23 mouse cellular contexts compared by ENCODE assay signal in the genomic region with DNA sequence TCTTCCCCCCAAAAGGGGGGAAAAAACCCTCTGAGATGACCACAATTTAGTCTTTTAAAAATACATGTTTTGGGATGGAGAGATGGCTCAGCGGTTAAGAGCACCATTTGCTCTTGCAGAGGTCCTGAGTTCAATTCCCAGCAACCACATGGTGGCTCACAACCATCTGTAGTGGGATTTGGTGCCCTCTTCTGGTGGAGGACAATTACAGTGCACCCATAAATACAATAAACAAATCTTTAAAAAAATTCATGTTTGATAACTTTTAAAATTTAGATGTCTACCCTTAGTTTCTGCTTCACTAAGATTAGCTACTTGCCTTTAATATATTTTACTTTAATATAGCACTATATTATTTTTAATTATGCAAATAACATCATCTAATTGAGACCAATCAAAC. TPM values are rescaled to one million over a fixed set of nuclear protein-coding genes. Genes with fewer than 3 reads are reported as not detected.
DNase-seq lines count a peak whose midpoint lies in the region; TF ChIP-seq lines count a peak whose summit lies in the region.
"Had no signal": no experiment of that assay in that cellular context is flagged by ENCODE, and none has a peak within 500 bp of the region (broad histone marks: within the 10 kb centered on the region; RNA-seq: fewer than 3 reads in every experiment).

No protein-coding gene starts in this region.

- DNase-seq in heart, adult 2 months: no peak
- no peak for DNase-seq in heart, adult 18-20 months
- DNase-seq in left cerebral cortex, adult 2 months (ENCODE audit: extremely low spot score in 1 of 2, low spot score in 2 of 2): no peak
- DNase-seq in left cerebral cortex, postnatal 14 days (ENCODE audit: low spot score in 2 of 2): no peak
- peak; percentile 21 for DNase-seq in A20 (ENCODE audit: low read depth, low spot score)
- peak; percentile 9 for DNase-seq in induced T-regulatory cell, adult 2 months (ENCODE audit: low read depth)
- DNase-seq in layer of hippocampus, adult 9-11 months: no peak
- DNase-seq: adrenal gland, adult 2 months; cerebellum, adult 9-10 months; gastrocnemius, postnatal 14 days; left cerebral cortex, postnatal 4 days; liver, embryonic 13.5 days; midbrain, embryonic 14.5 days; spleen, adult 18-20 months; thymus, postnatal 36 days had no signal

- intact Hi-C loops in heart, adult 2 months (cut with DNase I): no loop called here
- intact Hi-C loops in left cerebral cortex, adult 2 months (cut with DNase I): no loop called here
- intact Hi-C loops in left cerebral cortex, postnatal 14 days (cut with DNase I): no loop called here

- H3K36me3 ChIP-seq in heart, adult 2 months (ENCODE audit: control insufficient read depth, insufficient read depth, low read length): no peaks in the 10 kb centered on the region
- H3K36me3 ChIP-seq: embryonic facial prominence, embryonic 10.5 days; heart, embryonic 15.5 days; hindbrain, embryonic 10.5 days; kidney, embryonic 15.5 days had no signal

- H3K4me1 ChIP-seq in heart, adult 2 months (ENCODE audit: control insufficient read depth, insufficient read depth, low read length): peaks cover 4% of the 10 kb centered on the region; the same call in 1 of the 2 replicates
- H3K4me1 ChIP-seq: kidney, embryonic 15.5 days had no signal

- no peak overlapping the region for H3K4me3 ChIP-seq in heart, adult 2 months
- H3K4me3 ChIP-seq in left cerebral cortex, adult 2 months: no peak overlapping the region
- H3K4me3 ChIP-seq: embryonic facial prominence, embryonic 10.5 days; heart, embryonic 15.5 days; hindbrain, embryonic 10.5 days; kidney, embryonic 15.5 days; liver, embryonic 13.5 days; myocyte had no signal

- no peaks in the 10 kb centered on the region for H3K79me2 ChIP-seq in heart, adult 2 months (replicated peaks; ENCODE audit: control insufficient read depth, insufficient read depth, low read length)

- H3K27me3 ChIP-seq in heart, adult 2 months (ENCODE audit: control insufficient read depth, insufficient read depth, low read length): no peaks in the 10 kb centered on the region
- H3K27me3 ChIP-seq: heart, embryonic 15.5 days; kidney, embryonic 15.5 days; liver, embryonic 13.5 days had no signal

- no peak for TF ChIP-seq POLR2A in heart, adult 2 months (IDR thresholded peaks at IDR 0.05; ENCODE audit: insufficient read depth, low read depth, low read length)

- H3K27ac ChIP-seq in heart, adult 2 months: no peak overlapping the region
- no peak overlapping the region for H3K27ac ChIP-seq in left cerebral cortex, adult 2 months
- H3K27ac ChIP-seq: embryonic facial prominence, embryonic 10.5 days; heart, embryonic 15.5 days; hindbrain, embryonic 10.5 days; kidney, embryonic 15.5 days; liver, embryonic 13.5 days had no signal

- 88% methylated on average over 1 of the region's 1 CpGs for WGBS in heart, adult 2 months

- no peak overlapping the region for H3K9ac ChIP-seq in heart, adult 2 months (ENCODE audit: low read depth, low read length)
- H3K9ac ChIP-seq: heart, embryonic 15.5 days; kidney, embryonic 15.5 days; liver, embryonic 13.5 days had no signal

- TF ChIP-seq CTCF in heart, adult 2 months (IDR thresholded peaks at IDR 0.05): peak; percentile 42
- TF ChIP-seq CTCF in left cerebral cortex, adult 2 months (IDR thresholded peaks at IDR 0.05): peak; percentile 22

- no peak for TF ChIP-seq EP300 in heart, adult 2 months (IDR thresholded peaks at IDR 0.05; ENCODE audit: insufficient read depth, low read depth, low read length)

RNA-seq across cellular contexts. Expression of a gene that starts 43.7 kb away (rescaled TPM):
- not detected for total RNA-seq in heart, adult 2 months (2021)
- polyA plus RNA-seq in heart, adult 2 months (2012; rRNA removed): 0.04 and 0.38 TPM in 2 replicates
- not detected for total RNA-seq in heart, adult 18-20 months (2021)
- under 1 TPM in 1 of 2 experiments, not detected in 1; 0.11 TPM for total RNA-seq in left cerebral cortex, adult 2 months (2021)
- total RNA-seq in left cerebral cortex, postnatal 14 days (2021): not detected
- total RNA-seq: common myeloid progenitor, adult 5-6 weeks; gastrocnemius, postnatal 14 days; heart, adult 8-10 months had no signal
- polyA plus RNA-seq: embryonic facial prominence, embryonic 10.5 days; hindbrain, embryonic 10.5 days; inflammation-experienced regulatory T-cells, adult 6 months; midbrain, embryonic 14.5 days; myocyte had no signal

Comparison
In these comparisons a context has a peak if more than half of its experiments do, and no peak if none do; other contexts are left out.
1. DNase-seq: peak in A20 (single experiment) and induced T-regulatory cell, adult 2 months (single experiment); none in heart, adult 2 months (0 of 2), heart, adult 18-20 months (0 of 2), left cerebral cortex, adult 2 months (0 of 2), left cerebral cortex, postnatal 14 days (0 of 2) and layer of hippocampus, adult 9-11 months (single experiment).